Mouse (Mus musculus) ES-Bruce4 (cell line): ENCODE measurements around the gene Irak1. TPM values are rescaled to one million over a fixed set of nuclear protein-coding genes. Genes with fewer than 3 reads are reported as not detected.

Experiments
- H3K27ac ChIP-seq: 2 replicates; pipeline ENCODE4 v1.5.1; 2012; ENCODE audit warnings: low read length, inconsistent platforms; ENCODE audit not compliant: insufficient read depth
- H3K27me3 ChIP-seq: 2 replicates; pipeline ENCODE4 v1.6.1; 2012; ENCODE audit warnings: mild to moderate bottlenecking, low read length, inconsistent platforms; ENCODE audit not compliant: control insufficient read depth, poor library complexity, insufficient read depth, severe bottlenecking
- H3K36me3 ChIP-seq: 2 replicates; pipeline ENCODE4 v1.6.1; 2012; ENCODE audit warnings: inconsistent platforms, mild to moderate bottlenecking, low read length, moderate library complexity; ENCODE audit not compliant: control insufficient read depth, poor library complexity, insufficient read depth, severe bottlenecking
- H3K4me1 ChIP-seq: one replicate; pipeline ENCODE4 v1.8.1; 2011; ENCODE audit warnings: low read length; ENCODE audit not compliant: control insufficient read depth, insufficient read depth
- H3K4me3 ChIP-seq: 2 replicates; pipeline ENCODE4 v1.5.1; 2011; ENCODE audit warnings: low read depth, mild to moderate bottlenecking, low read length
- H3K9ac ChIP-seq: 2 replicates; pipeline ENCODE4 v1.6.1; 2012; ENCODE audit warnings: low read depth, mild to moderate bottlenecking, inconsistent platforms; ENCODE audit not compliant: poor library complexity, severe bottlenecking
- H3K9me3 ChIP-seq: replicated peaks from 2 replicates; pipeline ENCODE4 v1.6.1; 2012; ENCODE audit warnings: mild to moderate bottlenecking, low read length, inconsistent platforms; ENCODE audit not compliant: control insufficient read depth, poor library complexity, insufficient read depth, severe bottlenecking
- CTCF ChIP-seq: IDR thresholded peaks from one replicate; pipeline ENCODE4 v1.8.1; 2011; ENCODE audit warnings: low read depth, low read length
- EP300 ChIP-seq: IDR thresholded peaks from 2 replicates; pipeline ENCODE4 v1.6.1; 2011; ENCODE audit warnings: low read depth, low read length; ENCODE audit not compliant: insufficient read depth
- POLR2A ChIP-seq: IDR thresholded peaks from one replicate; pipeline ENCODE4 v1.8.1; 2011; ENCODE audit warnings: low read length; ENCODE audit not compliant: insufficient read depth
- polyA plus RNA-seq: library from polyadenylated mRNA; stranded (reverse); fragments of >200 nt; gene quantifications from 2 replicates; pipeline ENCODE4 v1.2.4, GENCODE M21; 2011; ENCODE audit warnings: low read depth; ENCODE audit not compliant: missing spikeins, insufficient read depth, insufficient read length

The Irak1 gene
- polyA plus RNA-seq, 1 experiment = 35.1 TPM

DNA sequence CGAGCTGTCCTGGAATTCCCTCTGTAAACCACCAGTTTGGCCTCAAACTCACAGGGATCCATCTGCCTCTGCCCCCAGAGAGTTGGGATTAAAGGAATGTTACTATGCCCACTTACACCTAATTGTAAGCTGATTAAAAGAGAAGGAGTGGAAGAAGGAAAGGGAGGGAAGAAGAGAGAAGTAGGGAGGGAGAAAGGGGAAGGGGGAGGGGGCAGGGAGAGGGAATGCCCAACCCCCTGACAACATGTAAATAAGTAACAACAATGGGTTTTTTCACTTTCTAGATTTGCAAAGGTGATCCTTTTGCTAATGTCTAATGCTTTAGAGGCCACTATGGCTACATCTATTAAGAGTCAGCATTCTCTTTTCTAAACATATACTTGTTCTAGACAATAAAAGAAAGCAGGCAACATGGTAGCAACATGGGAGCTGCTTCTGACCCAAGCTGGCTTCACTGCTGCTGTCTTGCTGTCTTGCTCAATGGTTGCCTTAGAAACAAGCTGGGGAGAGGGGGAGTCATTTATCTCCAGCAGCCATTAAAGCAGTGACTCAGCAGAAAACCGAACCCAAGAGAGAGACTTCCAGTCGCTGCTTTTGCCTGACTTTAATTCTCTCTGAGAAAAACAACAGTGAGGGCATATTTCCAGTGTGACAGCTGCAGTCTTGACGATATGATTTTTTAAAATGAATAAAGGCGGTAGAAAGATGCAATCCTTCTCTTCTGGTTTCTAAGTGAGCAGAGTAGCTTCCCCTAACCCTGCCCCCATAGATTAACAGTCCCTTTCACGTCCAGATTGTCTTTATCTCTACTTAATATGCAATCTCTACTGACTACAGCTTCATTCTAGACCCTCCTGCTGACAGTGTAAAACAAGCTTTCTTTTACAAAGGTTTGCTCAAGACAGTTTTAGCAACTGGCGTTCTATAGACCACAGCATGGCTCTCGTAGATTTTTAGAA lies 24.5 kb downstream of the Irak1 start:
- H3K4me1 ChIP-seq = no peaks in the 10 kb centered on the region
- H3K9ac ChIP-seq = peak overlapping the region; percentile 66; the same call in 1 of the 2 replicates
- H3K27me3 ChIP-seq = no peaks in the 10 kb centered on the region
- peak overlapping the region; percentile 97 for H3K27ac ChIP-seq
- no peak for TF ChIP-seq POLR2A
- TF ChIP-seq CTCF = no peak
- TF ChIP-seq EP300 = no peak
- no peaks in the 10 kb centered on the region for H3K36me3 ChIP-seq
- H3K9me3 ChIP-seq = no peaks in the 10 kb centered on the region
- no peak overlapping the region for H3K4me3 ChIP-seq

GRCm38 (mm10) chrX:73977783-73978182 lies 45.9 kb downstream of the Irak1 start:
- no peaks in the 10 kb centered on the region for H3K27me3 ChIP-seq
- H3K9me3 ChIP-seq = no peaks in the 10 kb centered on the region
- no peak overlapping the region for H3K27ac ChIP-seq
- H3K9ac ChIP-seq = no peak overlapping the region
- H3K4me3 ChIP-seq = no peak overlapping the region
- no peaks in the 10 kb centered on the region for H3K4me1 ChIP-seq
- no peak for TF ChIP-seq CTCF
- no peak for TF ChIP-seq EP300
- TF ChIP-seq POLR2A = no peak
- no peaks in the 10 kb centered on the region for H3K36me3 ChIP-seq

DNA sequence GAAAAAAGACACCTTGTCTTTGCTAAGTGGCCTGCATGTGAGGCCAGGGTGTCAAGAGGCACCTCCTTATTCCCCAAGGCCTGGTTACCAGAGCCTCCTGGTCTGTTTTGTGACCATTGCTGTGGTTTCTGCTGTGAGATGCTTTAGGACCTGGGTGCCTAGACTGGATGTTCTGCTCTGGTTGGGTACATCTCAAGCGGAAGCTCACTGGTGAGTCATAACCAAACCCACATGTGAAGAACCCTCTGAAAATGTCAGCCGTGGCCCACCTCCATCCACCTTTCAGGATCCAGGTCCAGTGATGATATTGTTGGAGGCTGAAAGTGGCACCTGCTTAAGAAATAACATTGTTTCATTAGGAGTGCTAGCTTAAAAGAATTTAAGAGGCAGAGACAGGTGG lies 47.4 kb downstream of the Irak1 start:
- Histone ChIP-seq H3K27ac (no peak overlapping the region), H3K27me3 (no peaks in the 10 kb centered on the region), H3K4me1 (no peaks in the 10 kb centered on the region), H3K9me3 (no peaks in the 10 kb centered on the region), H3K4me3 (no peak overlapping the region), H3K9ac (no peak overlapping the region), H3K36me3 (no peaks in the 10 kb centered on the region)
- no peak for TF ChIP-seq EP300
- TF ChIP-seq CTCF = no peak
- TF ChIP-seq POLR2A = no peak

DNA sequence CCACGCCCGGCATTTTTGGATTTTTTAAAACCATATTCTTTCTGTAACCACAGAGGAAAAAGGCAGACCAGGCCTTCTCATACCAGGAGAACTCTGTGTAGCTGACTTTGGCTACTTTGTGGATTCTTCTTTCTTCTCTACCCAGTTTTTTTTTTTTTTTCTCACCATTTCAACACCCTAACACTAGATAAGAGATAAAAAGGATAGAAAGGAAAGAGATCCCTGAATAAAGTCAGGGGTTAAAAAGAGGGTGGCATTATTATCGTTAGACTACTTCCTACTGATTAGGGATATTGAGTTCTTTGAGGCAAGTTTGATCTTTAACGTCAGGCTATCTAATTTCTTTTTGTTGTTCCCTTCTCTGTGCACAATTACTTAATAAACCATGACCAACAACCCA lies 50.9 kb downstream of the Irak1 start:
- Histone ChIP-seq H3K27me3 (no peaks in the 10 kb centered on the region), H3K4me3 (no peak overlapping the region), H3K36me3 (no peaks in the 10 kb centered on the region), H3K9ac (no peak overlapping the region), H3K27ac (no peak overlapping the region), H3K9me3 (no peaks in the 10 kb centered on the region), H3K4me1 (no peaks in the 10 kb centered on the region)
- TF ChIP-seq EP300 (no peak), CTCF (no peak), POLR2A (no peak)

GRCm38 (mm10) chrX:73970781-73971180 lies 52.9 kb downstream of the Irak1 start:
- H3K4me1 ChIP-seq = no peaks in the 10 kb centered on the region
- H3K9me3 ChIP-seq = no peaks in the 10 kb centered on the region
- H3K4me3 ChIP-seq = no peak overlapping the region
- TF ChIP-seq EP300 (no peak), POLR2A (no peak), CTCF (no peak)
- H3K27me3 ChIP-seq = no peaks in the 10 kb centered on the region
- H3K36me3 ChIP-seq = no peaks in the 10 kb centered on the region
- H3K27ac ChIP-seq = no peak overlapping the region
- no peak overlapping the region for H3K9ac ChIP-seq

- TF ChIP-seq CTCF = no peak
- no peak for TF ChIP-seq EP300
- TF ChIP-seq POLR2A = no peak
- H3K4me3 ChIP-seq = no peak overlapping the region
- H3K9ac ChIP-seq = no peak overlapping the region
- H3K36me3 ChIP-seq = no peaks in the 10 kb centered on the region; the same call in 1 of the 2 replicates
- H3K9me3 ChIP-seq = no peaks in the 10 kb centered on the region
- no peak overlapping the region for H3K27ac ChIP-seq
- no peaks in the 10 kb centered on the region for H3K27me3 ChIP-seq
- no peaks in the 10 kb centered on the region for H3K4me1 ChIP-seq
These were observed 54.0 kb downstream of the Irak1 start for GRCm38 (mm10) chrX:73969729-73970128.
